Mouse (Mus musculus) midbrain, embryonic 13.5 days (tissue): ENCODE measurements at regions not wholly inside any gene's neighbourhood (a gene's known extent, or its start where the extent isn't known, plus 50 kb on each side); places are given as distances from the start of the nearest gene placed in this dataset.

Experiments used
- ATAC-seq: fragments of 200-750 bp; cut with Nextera tagmentation; 2 replicates; pipeline ENCODE4 v1.8.0; 2017; ENCODE audit warnings: mild to moderate bottlenecking, moderate TSS enrichment, moderate library complexity
- H3K27ac ChIP-seq: fragments of 300-500 bp; sonication (generic); 2 replicates; pipeline ENCODE4 v1.5.1; 2015; ENCODE audit warnings: inconsistent platforms, mild to moderate bottlenecking, moderate library complexity
- H3K27me3 ChIP-seq: fragments of 300-500 bp; sonication (generic); 2 replicates; pipeline ENCODE4 v1.6.1; 2015; ENCODE audit warnings: mild to moderate bottlenecking, inconsistent platforms
- H3K36me3 ChIP-seq: fragments of 300-500 bp; sonication (generic); 2 replicates; pipeline ENCODE4 v1.6.1; 2015; ENCODE audit warnings: mild to moderate bottlenecking, inconsistent platforms
- H3K4me1 ChIP-seq: fragments of 300-500 bp; sonication (generic); replicated peaks from 2 replicates; pipeline ENCODE4 v1.6.1; 2015; ENCODE audit warnings: inconsistent platforms
- H3K4me2 ChIP-seq: fragments of 300-500 bp; sonication (generic); replicated peaks from 2 replicates; pipeline ENCODE4 v1.6.1; 2015; ENCODE audit warnings: moderate library complexity, mild to moderate bottlenecking, inconsistent platforms
- H3K4me3 ChIP-seq: fragments of 300-500 bp; sonication (generic); replicated peaks from 2 replicates; pipeline ENCODE4 v1.5.1; 2015; ENCODE audit warnings: mild to moderate bottlenecking, inconsistent platforms
- H3K9ac ChIP-seq: fragments of 300-500 bp; sonication (generic); replicated peaks from 2 replicates; pipeline ENCODE4 v1.6.1; 2015; ENCODE audit warnings: mild to moderate bottlenecking, inconsistent platforms
- H3K9me3 ChIP-seq: fragments of 300-500 bp; sonication (generic); 2 replicates; pipeline ENCODE4 v1.6.1; 2016; ENCODE audit warnings: mild to moderate bottlenecking, inconsistent platforms
- WGBS: fragments of 180-500 bp; shearing (Covaris S2); methylation state at CpG from one replicate; pipeline ENCODE4 v1.1.7; 2015; 5-methylcytosine and 5-hydroxymethylcytosine counted together

DNA sequence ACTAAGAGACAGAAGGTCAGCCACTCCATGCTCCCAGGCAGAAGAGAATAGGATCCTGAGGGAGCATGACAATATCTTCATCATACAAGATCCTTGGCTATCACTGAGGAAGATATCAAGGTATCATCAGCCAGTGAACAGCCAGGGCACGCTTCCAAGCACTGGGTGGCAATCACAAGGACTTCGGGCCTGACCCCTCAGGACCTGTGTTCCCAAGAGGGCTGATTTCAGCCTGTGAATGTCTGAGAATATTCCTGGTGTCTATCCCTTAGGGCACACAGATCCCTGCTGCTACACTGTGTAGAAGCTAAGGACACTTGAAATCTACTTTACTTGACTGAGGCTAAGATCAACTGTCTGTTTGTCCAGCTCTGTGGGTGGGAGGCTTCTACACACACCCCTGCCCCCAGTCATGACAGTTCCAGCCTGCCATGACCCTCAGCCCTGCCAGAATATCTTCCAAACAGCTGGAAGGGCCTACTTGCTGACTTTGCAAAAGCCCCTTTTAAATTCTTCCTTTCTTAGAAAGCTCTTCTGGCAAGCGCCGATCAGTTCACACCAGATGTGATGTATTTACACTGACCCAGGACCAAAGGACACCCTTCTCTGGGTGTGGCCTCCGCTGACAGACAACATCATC, 198.4 kb downstream of the Gm12728 start:
- Histone ChIP-seq H3K4me1 (no peaks in the 10 kb centered on the region), H3K36me3 (no peaks in the 10 kb centered on the region), H3K27ac (no peak overlapping the region), H3K9me3 (no peaks in the 10 kb centered on the region), H3K27me3 (no peaks in the 10 kb centered on the region), H3K9ac (no peak overlapping the region), H3K4me2 (no peak overlapping the region), H3K4me3 (no peak overlapping the region)
- no peak for ATAC-seq
- 90% methylated on average over 5 of the region's 5 CpGs for WGBS

DNA sequence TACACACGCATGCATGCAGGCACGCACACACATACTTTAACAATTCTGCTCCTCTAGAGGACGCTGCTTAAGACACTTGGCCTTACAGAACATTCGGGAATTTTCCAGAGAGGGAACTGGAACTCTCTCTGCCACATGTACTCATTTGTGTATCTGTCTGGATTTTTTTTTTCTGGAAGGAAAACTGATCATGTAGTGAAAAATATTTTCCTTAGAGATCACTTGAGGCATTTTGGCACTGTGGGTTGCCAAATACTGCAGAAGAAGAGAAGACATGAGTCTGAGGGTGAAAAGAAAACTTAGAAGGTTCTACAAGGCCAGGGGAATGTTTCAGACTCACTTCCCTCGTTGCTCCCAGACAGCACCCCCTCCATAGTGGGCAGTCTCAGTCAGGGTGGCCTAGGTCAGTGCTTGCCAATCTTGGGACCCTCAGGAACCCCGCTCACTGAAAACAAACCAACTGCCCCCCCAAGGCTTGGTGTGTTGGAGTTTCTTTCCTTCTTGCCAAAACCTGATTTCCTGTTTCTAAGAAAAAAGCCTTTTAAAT, 203.0 kb downstream of the Gm12728 start:
- WGBS, result 85% methylated on average over 6 of the region's 6 CpGs

DNA sequence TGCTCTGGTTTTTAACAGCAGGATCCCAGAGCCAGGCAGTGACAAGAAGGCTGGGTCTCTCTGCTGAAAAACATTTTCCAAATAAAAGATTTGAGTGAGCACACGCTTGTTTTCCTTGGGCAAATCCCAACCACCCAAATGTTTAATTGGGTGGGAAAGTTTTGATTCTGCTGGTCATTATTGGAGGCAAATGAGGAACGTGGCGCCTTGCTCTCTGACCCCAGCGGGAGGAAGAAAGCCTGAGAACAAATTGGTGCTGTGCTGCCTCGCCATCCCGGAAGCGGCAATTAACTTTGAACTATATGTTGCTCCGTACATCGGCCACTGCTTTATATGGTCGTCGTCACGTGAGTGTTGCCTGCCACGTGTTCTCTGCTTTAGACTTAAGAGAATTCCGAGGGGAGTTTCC, 204.7 kb downstream of the Gm12728 start:
- Histone ChIP-seq H3K4me1 (no peaks in the 10 kb centered on the region), H3K9me3 (no peaks in the 10 kb centered on the region), H3K9ac (no peak overlapping the region), H3K36me3 (no peaks in the 10 kb centered on the region), H3K4me3 (no peak overlapping the region), H3K27me3 (no peaks in the 10 kb centered on the region), H3K27ac (no peak overlapping the region), H3K4me2 (no peak overlapping the region)
- WGBS, result 81% methylated on average over 14 of the region's 14 CpGs
- no peak for ATAC-seq

More for the DNA sequence above, 203.0 kb downstream of the Gm12728 start:
- Histone ChIP-seq H3K4me2 (no peak overlapping the region), H3K9ac (no peak overlapping the region), H3K36me3 (no peaks in the 10 kb centered on the region), H3K4me1 (no peaks in the 10 kb centered on the region), H3K4me3 (no peak overlapping the region), H3K9me3 (no peaks in the 10 kb centered on the region), H3K27me3 (no peaks in the 10 kb centered on the region), H3K27ac (no peak overlapping the region)
- no peak for ATAC-seq

DNA sequence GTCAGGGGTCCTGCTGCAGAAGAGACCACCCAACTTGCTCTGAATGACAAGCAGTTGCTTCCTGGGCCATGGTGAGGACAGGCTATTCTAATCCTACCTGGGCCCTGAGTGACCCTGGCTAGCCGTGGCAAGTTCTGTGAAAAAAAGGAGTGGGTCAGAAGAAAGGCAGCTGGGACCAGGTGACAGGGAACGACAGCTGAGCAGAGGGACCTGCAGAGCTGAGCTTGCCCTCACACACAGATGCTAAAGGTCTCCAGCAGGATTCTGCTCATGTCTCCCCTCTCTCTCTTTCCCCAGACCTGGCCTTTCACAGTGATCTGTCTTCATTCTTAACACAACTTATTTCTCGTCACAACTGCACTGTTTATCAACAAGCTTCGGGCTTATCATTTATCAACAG, 206.4 kb downstream of the Gm12728 start:
- WGBS, result 82% methylated on average over 4 of the region's 4 CpGs

DNA sequence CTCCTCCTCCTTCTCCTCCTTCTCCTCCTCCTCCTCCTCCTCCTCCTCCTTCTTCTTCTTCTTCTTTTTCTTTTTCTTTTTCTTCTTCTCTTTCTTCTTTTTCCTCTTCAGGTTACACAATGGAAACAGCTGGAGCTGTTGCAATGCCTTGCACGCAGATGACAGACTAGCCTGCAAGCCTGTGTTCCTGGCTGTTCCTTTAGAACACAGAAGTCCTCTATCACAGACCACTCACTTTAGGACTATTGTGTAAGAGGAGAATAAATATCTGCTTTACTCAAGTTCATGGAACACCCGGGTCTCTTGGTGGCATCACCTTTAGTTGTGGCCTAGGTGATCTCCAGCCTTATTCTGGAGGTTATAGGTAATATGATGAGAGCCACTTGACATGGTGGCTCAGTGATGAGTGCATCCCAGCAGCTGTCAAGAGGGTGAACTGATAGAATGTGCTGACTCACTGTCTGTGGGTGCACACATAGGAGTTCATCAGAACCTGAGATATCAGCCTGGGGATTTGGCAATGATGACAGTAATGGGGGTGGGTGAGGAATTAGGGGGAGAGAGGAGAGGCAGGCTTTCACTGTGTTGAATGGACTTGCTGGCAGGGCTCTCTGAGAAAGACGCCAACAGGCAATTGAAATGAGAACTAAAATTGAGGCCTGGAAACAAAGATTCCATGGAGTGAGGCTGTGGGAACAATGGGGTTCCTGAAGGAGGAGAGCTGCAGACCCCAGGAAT, 207.4 kb downstream of the Gm12728 start:
- H3K4me2 ChIP-seq, result no peak overlapping the region
- no peaks in the 10 kb centered on the region for H3K4me1 ChIP-seq
- no peak for ATAC-seq

More for the DNA sequence above, 206.4 kb downstream of the Gm12728 start:
- ATAC-seq, result no peak
- H3K4me2 ChIP-seq, result no peak overlapping the region
- no peaks in the 10 kb centered on the region for H3K9me3 ChIP-seq
- no peaks in the 10 kb centered on the region for H3K4me1 ChIP-seq
- H3K27me3 ChIP-seq, result no peaks in the 10 kb centered on the region
- no peaks in the 10 kb centered on the region for H3K36me3 ChIP-seq
- no peak overlapping the region for H3K4me3 ChIP-seq
- H3K9ac ChIP-seq, result no peak overlapping the region
- H3K27ac ChIP-seq, result no peak overlapping the region

DNA sequence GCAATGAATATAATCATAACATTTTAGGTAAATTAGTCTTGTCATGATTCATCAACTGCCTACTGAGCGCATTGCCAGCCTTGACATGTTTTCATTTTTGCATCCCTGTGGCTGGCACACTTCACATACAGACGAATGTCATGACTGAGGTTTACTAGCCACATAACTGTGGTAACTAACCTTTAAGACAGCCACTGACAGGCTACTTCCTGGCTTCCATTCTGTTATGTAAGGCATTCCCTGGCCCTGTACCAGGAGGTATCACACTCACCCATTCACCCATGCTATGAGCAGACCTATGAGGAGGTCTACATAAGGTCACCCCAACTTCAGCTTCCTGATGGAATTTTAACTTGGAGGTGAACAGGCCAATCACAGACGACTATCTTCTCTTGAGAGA, 212.8 kb downstream of the Gm12728 start:
- Histone ChIP-seq H3K4me1 (no peaks in the 10 kb centered on the region), H3K27me3 (no peaks in the 10 kb centered on the region), H3K9ac (no peak overlapping the region), H3K36me3 (no peaks in the 10 kb centered on the region), H3K4me3 (no peak overlapping the region), H3K9me3 (no peaks in the 10 kb centered on the region), H3K27ac (no peak overlapping the region), H3K4me2 (no peak overlapping the region)
- WGBS, result 91% methylated on average over 3 of the region's 3 CpGs
- ATAC-seq, result no peak

More for the DNA sequence above, 207.4 kb downstream of the Gm12728 start:
- H3K27ac ChIP-seq, result no peak overlapping the region
- 59% methylated on average over 3 of the region's 3 CpGs for WGBS
- no peaks in the 10 kb centered on the region for H3K9me3 ChIP-seq
- H3K36me3 ChIP-seq, result no peaks in the 10 kb centered on the region
- H3K9ac ChIP-seq, result no peak overlapping the region
- no peak overlapping the region for H3K4me3 ChIP-seq
- H3K27me3 ChIP-seq, result no peaks in the 10 kb centered on the region

DNA sequence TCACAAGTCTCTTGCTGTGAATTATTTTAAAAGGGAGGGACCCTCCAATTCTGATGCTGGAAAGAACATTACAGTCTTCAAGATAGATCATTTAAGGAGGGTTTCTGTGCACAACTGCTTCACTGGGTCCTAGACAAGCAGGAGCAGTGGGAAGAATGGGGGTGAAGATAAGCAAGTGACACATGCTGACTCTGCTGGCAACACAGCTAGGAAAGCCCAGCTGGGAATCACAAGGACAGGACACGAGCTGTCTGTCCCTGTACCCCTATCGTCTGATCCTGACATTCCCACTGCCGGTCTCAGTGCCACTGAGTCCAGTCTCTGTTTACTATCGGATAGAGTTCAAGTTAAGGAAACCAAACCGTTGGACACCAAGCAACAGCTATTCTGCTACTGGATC, 216.3 kb downstream of the Gm12728 start:
- H3K27ac ChIP-seq, result no peak overlapping the region
- no peaks in the 10 kb centered on the region for H3K27me3 ChIP-seq
- H3K4me2 ChIP-seq, result no peak overlapping the region
- no peaks in the 10 kb centered on the region for H3K36me3 ChIP-seq
- no peak overlapping the region for H3K9ac ChIP-seq
- H3K9me3 ChIP-seq, result no peaks in the 10 kb centered on the region
- H3K4me1 ChIP-seq, result no peaks in the 10 kb centered on the region
- no peak overlapping the region for H3K4me3 ChIP-seq
- 87% methylated on average over 5 of the region's 5 CpGs for WGBS
- no peak for ATAC-seq

DNA sequence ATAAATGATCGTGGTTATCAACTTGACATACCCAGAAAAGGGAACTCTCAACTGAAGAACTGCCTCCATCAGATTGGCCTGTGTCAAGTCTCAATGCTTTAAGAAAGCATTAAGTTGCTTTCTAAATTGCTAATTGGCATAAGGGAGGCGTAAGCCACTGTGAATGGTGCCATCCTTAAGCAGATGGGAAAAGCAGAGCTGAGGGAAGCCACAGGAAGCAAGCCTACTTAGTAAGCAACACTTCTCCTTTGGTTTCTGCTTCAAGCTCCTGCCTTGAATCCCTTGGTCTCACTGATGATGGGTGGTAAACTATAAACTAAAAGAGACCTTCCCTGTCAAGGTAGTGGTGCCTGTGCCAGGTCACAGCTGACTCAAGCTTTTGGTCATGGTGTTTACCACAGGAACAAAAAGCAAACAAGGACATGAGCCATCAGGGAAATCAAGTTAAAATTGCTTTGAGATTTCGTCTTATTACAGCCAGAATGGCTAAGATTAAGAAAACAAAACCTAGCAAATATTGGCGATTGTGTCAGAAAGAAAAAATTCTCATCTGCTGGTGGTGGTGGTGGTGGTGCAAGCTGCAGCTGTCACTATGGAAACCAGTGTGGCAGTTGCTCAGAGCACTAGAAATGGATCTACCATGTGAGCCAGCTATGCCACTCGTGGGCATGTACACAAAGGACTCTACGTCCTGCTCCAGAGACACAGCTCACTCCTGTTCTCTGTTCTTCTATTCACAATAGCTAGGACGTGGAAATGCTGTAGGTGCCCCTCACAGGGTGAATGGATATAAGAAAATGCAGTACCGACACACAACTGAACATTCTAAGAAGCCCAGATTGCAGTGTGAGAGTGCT, 217.9 kb downstream of the Gm12728 start:
- Histone ChIP-seq H3K27me3 (no peaks in the 10 kb centered on the region), H3K36me3 (no peaks in the 10 kb centered on the region), H3K27ac (no peak overlapping the region), H3K9me3 (no peaks in the 10 kb centered on the region), H3K9ac (no peak overlapping the region), H3K4me1 (no peaks in the 10 kb centered on the region), H3K4me3 (no peak overlapping the region), H3K4me2 (no peak overlapping the region)
- ATAC-seq, result peak; percentile 69; the same call in 1 of the 2 replicates
- WGBS, result 71% methylated on average over 8 of the region's 8 CpGs

DNA sequence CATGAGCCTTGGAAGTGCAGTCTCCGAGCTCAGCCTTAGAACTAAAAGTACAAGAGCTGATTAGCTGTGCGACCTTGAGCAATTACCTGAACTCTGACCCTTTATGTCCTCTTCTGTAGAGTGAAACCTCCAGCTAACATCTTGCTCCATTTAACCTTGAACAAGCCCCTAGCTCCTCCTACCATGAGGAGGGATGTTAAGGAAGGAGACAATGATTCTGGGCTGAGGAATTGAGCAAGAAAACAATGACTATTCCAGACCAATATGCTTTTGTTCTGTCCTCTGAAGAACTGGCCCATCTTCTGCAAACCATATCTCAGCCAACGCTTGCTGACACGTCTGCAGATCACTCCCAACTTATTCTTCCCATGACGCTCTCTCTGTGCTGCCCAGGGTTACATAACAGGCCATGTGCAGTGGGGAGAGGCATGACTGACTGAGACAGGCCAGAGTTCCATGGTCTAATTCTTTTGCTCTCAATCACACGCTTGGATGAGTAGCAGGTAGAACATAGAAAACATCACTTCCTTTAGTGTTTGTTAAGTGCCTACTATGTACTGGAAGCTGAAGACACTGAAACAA, 227.5 kb downstream of the Gm12728 start:
- Histone ChIP-seq H3K27me3 (no peaks in the 10 kb centered on the region), H3K36me3 (no peaks in the 10 kb centered on the region), H3K9me3 (no peaks in the 10 kb centered on the region), H3K4me2 (no peak overlapping the region), H3K4me1 (no peaks in the 10 kb centered on the region), H3K9ac (no peak overlapping the region), H3K4me3 (no peak overlapping the region), H3K27ac (no peak overlapping the region)
- no peak for ATAC-seq
- WGBS, result 91% methylated on average over 6 of the region's 6 CpGs

DNA sequence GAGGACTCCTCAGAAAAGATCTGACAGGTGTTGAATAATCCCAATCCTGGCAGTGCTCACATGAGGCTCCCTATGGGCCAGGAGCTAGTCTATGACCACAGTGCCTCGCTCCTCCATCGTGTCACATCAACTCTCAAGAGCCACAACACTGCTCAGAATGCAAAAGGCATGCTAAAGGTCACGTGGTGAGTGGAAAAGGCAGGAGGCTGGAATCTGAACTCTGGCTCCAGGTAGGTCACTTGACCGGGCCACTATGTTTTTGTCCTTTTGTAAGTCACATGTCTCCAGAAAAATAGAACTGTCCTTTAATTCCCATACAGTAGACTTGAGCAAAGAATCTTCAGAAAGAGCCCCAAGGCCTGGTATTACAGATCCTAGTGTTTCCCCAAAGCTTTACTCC, 229.3 kb downstream of the Gm12728 start:
- ATAC-seq, result no peak
- H3K9ac ChIP-seq, result no peak overlapping the region
- WGBS, result 86% methylated on average over 4 of the region's 4 CpGs

DNA sequence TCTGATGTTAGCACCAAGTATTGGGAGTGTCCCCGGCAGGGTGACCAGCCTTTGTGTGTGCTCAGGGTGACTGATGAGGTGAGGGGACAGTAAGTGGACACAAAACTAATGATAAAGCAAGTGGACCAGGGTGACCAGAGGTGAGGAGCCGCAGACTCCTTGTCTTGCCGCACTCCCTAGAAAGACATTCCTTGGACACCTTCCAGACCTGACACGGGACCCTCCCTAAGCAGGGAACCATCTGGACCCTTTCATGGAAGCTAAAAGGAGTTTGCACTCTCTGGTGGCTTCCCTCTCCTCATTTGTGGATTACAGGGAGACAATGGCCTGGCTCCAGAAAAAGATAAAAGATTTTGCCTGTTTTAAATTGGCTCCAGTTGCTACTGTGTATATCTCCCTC, 230.7 kb downstream of the Gm12728 start:
- ATAC-seq, result no peak
- no peaks in the 10 kb centered on the region for H3K27me3 ChIP-seq
- WGBS, result 73% methylated on average over 4 of the region's 4 CpGs
- H3K4me3 ChIP-seq, result no peak overlapping the region
- H3K9me3 ChIP-seq, result no peaks in the 10 kb centered on the region
- H3K36me3 ChIP-seq, result no peaks in the 10 kb centered on the region
- H3K9ac ChIP-seq, result no peak overlapping the region
- no peaks in the 10 kb centered on the region for H3K4me1 ChIP-seq
- H3K27ac ChIP-seq, result no peak overlapping the region
- H3K4me2 ChIP-seq, result no peak overlapping the region

More for the DNA sequence above, 229.3 kb downstream of the Gm12728 start:
- Histone ChIP-seq H3K27ac (no peak overlapping the region), H3K9me3 (no peaks in the 10 kb centered on the region), H3K27me3 (no peaks in the 10 kb centered on the region), H3K4me3 (no peak overlapping the region), H3K36me3 (no peaks in the 10 kb centered on the region), H3K4me1 (no peaks in the 10 kb centered on the region), H3K4me2 (no peak overlapping the region)

DNA sequence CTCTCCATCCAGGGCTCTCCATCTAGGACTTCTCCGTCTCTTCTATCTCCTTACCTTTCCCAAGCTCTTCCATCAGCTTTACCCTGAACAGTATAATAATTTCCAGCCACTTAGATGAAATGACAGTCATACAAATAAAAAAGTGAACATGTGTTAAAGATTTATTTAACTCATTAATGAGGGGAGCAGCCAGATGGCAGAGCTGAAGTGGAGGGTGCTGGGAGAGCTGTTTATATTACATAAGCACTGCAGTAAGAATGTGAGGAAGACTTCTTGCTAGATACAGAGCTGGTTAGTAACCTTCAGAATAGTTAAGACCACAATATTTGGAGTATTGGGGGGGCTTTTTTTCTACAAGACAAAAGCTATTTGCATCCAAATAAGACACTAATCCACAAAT, 234.9 kb downstream of the Gm12728 start:
- no peaks in the 10 kb centered on the region for H3K27me3 ChIP-seq
- no peaks in the 10 kb centered on the region for H3K9me3 ChIP-seq
- 98% methylated on average over 1 of the region's 1 CpGs for WGBS
- no peaks in the 10 kb centered on the region for H3K4me1 ChIP-seq
- no peak overlapping the region for H3K4me3 ChIP-seq
- no peak overlapping the region for H3K27ac ChIP-seq
- H3K36me3 ChIP-seq, result no peaks in the 10 kb centered on the region
- H3K9ac ChIP-seq, result no peak overlapping the region
- no peak overlapping the region for H3K4me2 ChIP-seq
- no peak for ATAC-seq
